Mouse (Mus musculus): ENCODE measurements around the gene Actr1b. TPM values are rescaled to one million over a fixed set of nuclear protein-coding genes. Genes with fewer than 3 reads are reported as not detected.

Actr1b gene
- polyA plus RNA-seq, 1 experiment from 2014 or later: 118 TPM

GRCm38 (mm10) chr1:36697030-36697429 lies 17.2 kb downstream of the Actr1b start:
- Histone ChIP-seq H3K4me2 (replicated peaks) (no peak overlapping the region), H3K4me1 (peaks cover 7% of the 10 kb centered on the region), H3K27ac (replicated peaks) (no peak overlapping the region), H3K9ac (no peak overlapping the region), H3K36me3 (peaks cover 56% of the 10 kb centered on the region), H3K27me3 (no peaks in the 10 kb centered on the region), H3K9me3 (replicated peaks) (no peaks in the 10 kb centered on the region), H3K4me3 (replicated peaks) (no peak overlapping the region)
- ATAC-seq (ENCODE audit: insufficient number of reproducible peaks, low FRiP score, low TSS enrichment, low read depth): no peak
- WGBS: 58% methylated on average over 5 of the region's 5 CpGs

GRCm38 (mm10) chr1:36696411-36696810 lies 17.8 kb downstream of the Actr1b start:
- peaks cover 8% of the 10 kb centered on the region for H3K4me1 ChIP-seq
- H3K4me2 ChIP-seq (replicated peaks): no peak overlapping the region
- 49% methylated on average over 6 of the region's 6 CpGs for WGBS
- peaks cover 51% of the 10 kb centered on the region for H3K36me3 ChIP-seq
- no peak for ATAC-seq (ENCODE audit: insufficient number of reproducible peaks, low FRiP score, low TSS enrichment, low read depth)
- H3K9ac ChIP-seq: no peak overlapping the region
- H3K4me3 ChIP-seq (replicated peaks): no peak overlapping the region
- H3K27me3 ChIP-seq: no peaks in the 10 kb centered on the region
- no peaks in the 10 kb centered on the region for H3K9me3 ChIP-seq (replicated peaks)
- no peak overlapping the region for H3K27ac ChIP-seq (replicated peaks)

- no peaks in the 10 kb centered on the region for H3K27me3 ChIP-seq
- H3K9ac ChIP-seq: no peak overlapping the region
- peaks cover 36% of the 10 kb centered on the region for H3K36me3 ChIP-seq
- 84% methylated on average over 6 of the region's 6 CpGs for WGBS
- ATAC-seq (ENCODE audit: insufficient number of reproducible peaks, low FRiP score, low TSS enrichment, low read depth): no peak
- peaks cover 12% of the 10 kb centered on the region for H3K4me1 ChIP-seq
- no peak overlapping the region for H3K27ac ChIP-seq (replicated peaks)
- H3K4me2 ChIP-seq (replicated peaks): no peak overlapping the region
- H3K4me3 ChIP-seq (replicated peaks): no peak overlapping the region
- no peaks in the 10 kb centered on the region for H3K9me3 ChIP-seq (replicated peaks)
These were observed 19.4 kb downstream of the Actr1b start for GRCm38 (mm10) chr1:36694871-36695270.

- H3K4me1 ChIP-seq: peaks cover 12% of the 10 kb centered on the region
- peak within 1 kb of the TSS; percentile 83 for H3K4me3 ChIP-seq (replicated peaks)
- H3K9ac ChIP-seq: peak within 1 kb of the TSS; percentile 93
- peak within 1 kb of the TSS; percentile 55; the same call in 1 of the 2 replicates for H3K27ac ChIP-seq (replicated peaks)
- peak; percentile 96 for ATAC-seq (ENCODE audit: insufficient number of reproducible peaks, low FRiP score, low TSS enrichment, low read depth)
- no peaks in the 10 kb centered on the region for H3K27me3 ChIP-seq
- peak within 1 kb of the TSS; percentile 67 for H3K4me2 ChIP-seq (replicated peaks)
- H3K36me3 ChIP-seq: peaks cover 24% of the 10 kb centered on the region
- no peaks in the 10 kb centered on the region for H3K9me3 ChIP-seq (replicated peaks)
- WGBS: under 1% methylated on average over 68 of the region's 68 CpGs
These were observed 22.7 kb downstream of the Actr1b start, which contains the start of gene Cox5b for GRCm38 (mm10) chr1:36691271-36692155. TSS of gene Cox5b (plus strand) at chr1:36691449.

- Histone ChIP-seq H3K36me3 (peaks cover 24% of the 10 kb centered on the region), H3K4me1 (peaks cover 12% of the 10 kb centered on the region), H3K9me3 (replicated peaks) (no peaks in the 10 kb centered on the region), H3K4me3 (replicated peaks) (peak overlapping the region; percentile 83), H3K4me2 (replicated peaks) (peak overlapping the region; percentile 67), H3K9ac (peak overlapping the region; percentile 9; the same call in 1 of the 2 replicates), H3K27me3 (no peaks in the 10 kb centered on the region), H3K27ac (replicated peaks) (no peak overlapping the region)
- ATAC-seq (ENCODE audit: insufficient number of reproducible peaks, low FRiP score, low TSS enrichment, low read depth): no peak
- WGBS: 61% methylated on average over 11 of the region's 11 CpGs
These were observed 23.5 kb downstream of the Actr1b start for GRCm38 (mm10) chr1:36690671-36691235.

- Histone ChIP-seq H3K4me3 (replicated peaks) (no peak overlapping the region), H3K9me3 (replicated peaks) (no peaks in the 10 kb centered on the region), H3K4me1 (peaks cover 10% of the 10 kb centered on the region; the same call in 1 of the 2 replicates), H3K4me2 (replicated peaks) (no peak overlapping the region), H3K27me3 (no peaks in the 10 kb centered on the region), H3K27ac (replicated peaks) (no peak overlapping the region), H3K9ac (no peak overlapping the region), H3K36me3 (no peaks in the 10 kb centered on the region)
- 9% methylated on average over 13 of the region's 13 CpGs for WGBS
- ATAC-seq (ENCODE audit: insufficient number of reproducible peaks, low FRiP score, low TSS enrichment, low read depth): peak; percentile 76; the same call in 1 of the 2 replicates
These were observed 30.3 kb downstream of the Actr1b start for GRCm38 (mm10) chr1:36683810-36684467.

GRCm38 (mm10) chr1:36682620-36683355 lies 31.4 kb downstream of the Actr1b start, which contains the start of gene Fam178b:
TSS of gene Fam178b (minus strand) at chr1:36683183.
- WGBS: 90% methylated on average over 39 of the region's 39 CpGs
- Histone ChIP-seq H3K9ac (no peak within 1 kb of the TSS), H3K9me3 (replicated peaks) (no peaks in the 10 kb centered on the region), H3K36me3 (no peaks in the 10 kb centered on the region), H3K27ac (replicated peaks) (no peak within 1 kb of the TSS), H3K4me2 (replicated peaks) (no peak within 1 kb of the TSS), H3K4me3 (replicated peaks) (no peak within 1 kb of the TSS), H3K4me1 (peaks cover 10% of the 10 kb centered on the region; the same call in 1 of the 2 replicates), H3K27me3 (no peaks in the 10 kb centered on the region)
- no peak for ATAC-seq (ENCODE audit: insufficient number of reproducible peaks, low FRiP score, low TSS enrichment, low read depth)

GRCm38 (mm10) chr1:36680893-36681292 lies 33.3 kb downstream of the Actr1b start:
- Histone ChIP-seq H3K9ac (no peak overlapping the region), H3K4me2 (replicated peaks) (no peak overlapping the region), H3K4me3 (replicated peaks) (no peak overlapping the region), H3K4me1 (peaks cover 10% of the 10 kb centered on the region; the same call in 1 of the 2 replicates), H3K27ac (replicated peaks) (no peak overlapping the region), H3K36me3 (no peaks in the 10 kb centered on the region), H3K27me3 (no peaks in the 10 kb centered on the region), H3K9me3 (replicated peaks) (no peaks in the 10 kb centered on the region)
- WGBS: 70% methylated on average over 7 of the region's 7 CpGs
- no peak for ATAC-seq (ENCODE audit: insufficient number of reproducible peaks, low FRiP score, low TSS enrichment, low read depth)

- H3K4me1 ChIP-seq: peaks cover 4% of the 10 kb centered on the region
- no peaks in the 10 kb centered on the region for H3K36me3 ChIP-seq
- no peak overlapping the region for H3K4me2 ChIP-seq (replicated peaks)
- no peaks in the 10 kb centered on the region for H3K9me3 ChIP-seq (replicated peaks)
- H3K9ac ChIP-seq: no peak overlapping the region
- ATAC-seq (ENCODE audit: insufficient number of reproducible peaks, low FRiP score, low TSS enrichment, low read depth): no peak
- H3K27ac ChIP-seq (replicated peaks): no peak overlapping the region
- no peak overlapping the region for H3K4me3 ChIP-seq (replicated peaks)
- WGBS: 48% methylated on average over 3 of the region's 3 CpGs
- H3K27me3 ChIP-seq: no peaks in the 10 kb centered on the region
These were observed 39.3 kb downstream of the Actr1b start for GRCm38 (mm10) chr1:36674936-36675335.

GRCm38 (mm10) chr1:36672648-36673350 lies 41.4 kb downstream of the Actr1b start:
- no peaks in the 10 kb centered on the region for H3K36me3 ChIP-seq
- peak overlapping the region; percentile 21; the same call in 1 of the 2 replicates for H3K4me2 ChIP-seq (replicated peaks)
- H3K27ac ChIP-seq (replicated peaks): peak overlapping the region; percentile 44
- no peak overlapping the region for H3K4me3 ChIP-seq (replicated peaks)
- no peak overlapping the region for H3K9ac ChIP-seq
- no peak for ATAC-seq (ENCODE audit: insufficient number of reproducible peaks, low FRiP score, low TSS enrichment, low read depth)
- peaks cover 4% of the 10 kb centered on the region for H3K4me1 ChIP-seq
- WGBS: 28% methylated on average over 16 of the region's 16 CpGs
- no peaks in the 10 kb centered on the region for H3K9me3 ChIP-seq (replicated peaks)
- no peaks in the 10 kb centered on the region for H3K27me3 ChIP-seq

Measured in embryonic facial prominence, embryonic 15.5 days (tissue).